Mouse (Mus musculus): ENCODE results near the gene Ubl4b. TPM values are rescaled to one million over a fixed set of nuclear protein-coding genes. Genes with fewer than 3 reads are reported as not detected.

Gene Ubl4b
- polyA plus RNA-seq, 1 experiment from 2014 or later: not detected

DNA sequence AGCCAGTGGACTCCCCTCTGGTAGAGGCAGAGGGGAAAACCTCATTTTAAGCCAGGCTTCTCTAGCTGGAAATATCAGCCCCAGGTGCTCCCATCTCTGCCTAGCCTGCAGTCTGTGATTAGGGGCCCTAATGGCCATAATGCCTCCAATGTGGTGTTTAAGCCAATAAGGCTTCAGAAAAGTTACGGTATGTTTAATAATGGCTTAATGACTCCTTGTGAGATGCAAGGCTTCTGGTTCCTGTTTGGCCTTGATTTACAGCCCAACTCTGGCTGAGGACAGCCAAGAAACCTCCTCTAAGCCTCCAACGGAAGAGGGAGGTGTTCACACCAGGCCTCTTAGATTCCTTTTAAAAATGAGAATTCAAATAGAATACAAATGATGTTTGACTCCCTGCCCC, 38.8 kb upstream of the Ubl4b start:
- Histone ChIP-seq H3K27ac (ENCODE audit: low read length) (no peak overlapping the region), H3K9ac (ENCODE audit: low read length) (no peak overlapping the region), H3K27me3 (ENCODE audit: control insufficient read depth, insufficient read depth, low read length) (peaks cover 72% of the 10 kb centered on the region), H3K4me2 (ENCODE audit: low read depth, low read length) (no peak overlapping the region), H3K9me3 (replicated peaks; ENCODE audit: control insufficient read depth, low read length) (no peaks in the 10 kb centered on the region), H3K4me1 (ENCODE audit: control insufficient read depth, insufficient read depth, low read length) (peaks cover 10% of the 10 kb centered on the region), H3K36me3 (ENCODE audit: control insufficient read depth, insufficient read depth, low read length) (no peaks in the 10 kb centered on the region), H3K4me3 (replicated peaks; ENCODE audit: low read length) (no peak overlapping the region)
- 39% methylated on average over 2 of the region's 2 CpGs for WGBS
- ATAC-seq (ENCODE audit: insufficient read depth, low FRiP score): no peak

DNA sequence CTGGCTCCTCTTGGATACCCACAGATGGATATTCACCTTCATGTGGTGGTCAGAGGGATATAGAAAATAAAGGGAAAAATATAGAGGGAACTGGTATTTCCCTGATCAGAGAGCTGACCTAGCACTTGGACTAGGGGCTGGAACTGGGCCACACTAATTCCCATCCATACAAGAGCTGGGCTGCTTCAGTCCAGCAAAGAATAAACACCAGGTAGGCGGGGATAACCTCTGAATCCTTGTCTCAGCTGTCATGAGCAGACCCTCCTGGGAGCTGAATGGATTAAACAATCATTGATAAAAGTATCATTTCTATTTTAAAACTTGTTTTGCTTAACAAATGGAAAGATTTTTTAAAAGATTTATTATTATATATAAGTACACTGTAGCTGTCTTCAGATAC, 36.7 kb upstream of the Ubl4b start:
- no peak overlapping the region for H3K4me2 ChIP-seq (ENCODE audit: low read depth, low read length)
- no peaks in the 10 kb centered on the region for H3K9me3 ChIP-seq (replicated peaks; ENCODE audit: control insufficient read depth, low read length)
- WGBS: 39% methylated on average over 1 of the region's 1 CpGs
- H3K4me3 ChIP-seq (replicated peaks; ENCODE audit: low read length): no peak overlapping the region
- ATAC-seq (ENCODE audit: insufficient read depth, low FRiP score): no peak
- H3K27me3 ChIP-seq (ENCODE audit: control insufficient read depth, insufficient read depth, low read length): peaks cover 69% of the 10 kb centered on the region
- no peak overlapping the region for H3K27ac ChIP-seq (ENCODE audit: low read length)
- H3K36me3 ChIP-seq (ENCODE audit: control insufficient read depth, insufficient read depth, low read length): no peaks in the 10 kb centered on the region
- H3K4me1 ChIP-seq (ENCODE audit: control insufficient read depth, insufficient read depth, low read length): peaks cover 10% of the 10 kb centered on the region
- no peak overlapping the region for H3K9ac ChIP-seq (ENCODE audit: low read length)

DNA sequence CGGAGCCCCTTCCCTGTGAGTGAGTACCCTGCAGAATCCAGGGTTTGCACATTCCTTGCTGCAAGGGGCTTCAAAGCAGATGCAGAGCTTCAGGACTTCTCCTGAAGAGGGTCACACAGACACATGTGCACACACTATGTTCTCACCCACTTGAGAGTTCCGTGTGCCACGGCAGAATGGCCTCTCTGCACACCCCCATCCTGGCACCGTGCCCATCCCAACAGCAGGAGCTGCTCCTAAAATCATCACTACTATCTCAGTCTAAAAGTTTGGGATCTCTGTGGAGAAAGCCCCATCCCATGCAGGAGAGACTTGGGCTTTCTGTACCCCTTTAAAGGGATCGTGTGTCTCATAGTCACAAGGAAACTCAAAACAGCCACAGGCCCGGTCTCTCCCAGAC, 31.6 kb upstream of the Ubl4b start:
- H3K36me3 ChIP-seq (ENCODE audit: control insufficient read depth, insufficient read depth, low read length): no peaks in the 10 kb centered on the region
- peaks cover 7% of the 10 kb centered on the region; the same call in 1 of the 2 replicates for H3K4me1 ChIP-seq (ENCODE audit: control insufficient read depth, insufficient read depth, low read length)
- H3K27ac ChIP-seq (ENCODE audit: low read length): no peak overlapping the region
- ATAC-seq (ENCODE audit: insufficient read depth, low FRiP score): no peak
- H3K9me3 ChIP-seq (replicated peaks; ENCODE audit: control insufficient read depth, low read length): no peaks in the 10 kb centered on the region
- no peak overlapping the region for H3K9ac ChIP-seq (ENCODE audit: low read length)
- no peak overlapping the region for H3K4me2 ChIP-seq (ENCODE audit: low read depth, low read length)
- WGBS: 68% methylated on average over 6 of the region's 6 CpGs
- H3K4me3 ChIP-seq (replicated peaks; ENCODE audit: low read length): no peak overlapping the region
- peaks cover 65% of the 10 kb centered on the region for H3K27me3 ChIP-seq (ENCODE audit: control insufficient read depth, insufficient read depth, low read length)

DNA sequence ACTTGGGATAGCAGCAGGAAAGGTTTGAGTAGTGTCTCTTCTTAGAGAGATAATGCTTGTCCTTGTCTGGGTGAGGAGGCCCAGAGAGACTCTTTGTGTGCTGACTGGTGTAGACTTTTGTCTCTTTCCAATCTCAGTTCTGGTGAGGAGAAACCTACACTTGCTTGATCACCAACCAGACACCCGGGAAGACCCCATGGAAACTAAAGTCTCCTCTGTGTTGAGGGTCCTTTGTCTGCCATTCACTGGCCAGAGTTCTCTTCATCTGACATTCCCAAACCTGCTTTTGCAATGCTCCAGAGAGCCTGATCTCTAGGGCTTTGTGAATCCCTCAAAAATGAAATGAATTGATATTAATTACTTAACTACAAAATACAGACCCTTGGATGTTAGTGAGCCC, 29.0 kb upstream of the Ubl4b start:
- no peaks in the 10 kb centered on the region for H3K9me3 ChIP-seq (replicated peaks; ENCODE audit: control insufficient read depth, low read length)
- H3K4me3 ChIP-seq (replicated peaks; ENCODE audit: low read length): no peak overlapping the region
- ATAC-seq (ENCODE audit: insufficient read depth, low FRiP score): no peak
- no peaks in the 10 kb centered on the region for H3K36me3 ChIP-seq (ENCODE audit: control insufficient read depth, insufficient read depth, low read length)
- peaks cover 7% of the 10 kb centered on the region; the same call in 1 of the 2 replicates for H3K4me1 ChIP-seq (ENCODE audit: control insufficient read depth, insufficient read depth, low read length)
- H3K27ac ChIP-seq (ENCODE audit: low read length): no peak overlapping the region
- WGBS: 9% methylated on average over 1 of the region's 1 CpGs
- no peak overlapping the region for H3K4me2 ChIP-seq (ENCODE audit: low read depth, low read length)
- peaks cover 66% of the 10 kb centered on the region for H3K27me3 ChIP-seq (ENCODE audit: control insufficient read depth, insufficient read depth, low read length)
- H3K9ac ChIP-seq (ENCODE audit: low read length): no peak overlapping the region

DNA sequence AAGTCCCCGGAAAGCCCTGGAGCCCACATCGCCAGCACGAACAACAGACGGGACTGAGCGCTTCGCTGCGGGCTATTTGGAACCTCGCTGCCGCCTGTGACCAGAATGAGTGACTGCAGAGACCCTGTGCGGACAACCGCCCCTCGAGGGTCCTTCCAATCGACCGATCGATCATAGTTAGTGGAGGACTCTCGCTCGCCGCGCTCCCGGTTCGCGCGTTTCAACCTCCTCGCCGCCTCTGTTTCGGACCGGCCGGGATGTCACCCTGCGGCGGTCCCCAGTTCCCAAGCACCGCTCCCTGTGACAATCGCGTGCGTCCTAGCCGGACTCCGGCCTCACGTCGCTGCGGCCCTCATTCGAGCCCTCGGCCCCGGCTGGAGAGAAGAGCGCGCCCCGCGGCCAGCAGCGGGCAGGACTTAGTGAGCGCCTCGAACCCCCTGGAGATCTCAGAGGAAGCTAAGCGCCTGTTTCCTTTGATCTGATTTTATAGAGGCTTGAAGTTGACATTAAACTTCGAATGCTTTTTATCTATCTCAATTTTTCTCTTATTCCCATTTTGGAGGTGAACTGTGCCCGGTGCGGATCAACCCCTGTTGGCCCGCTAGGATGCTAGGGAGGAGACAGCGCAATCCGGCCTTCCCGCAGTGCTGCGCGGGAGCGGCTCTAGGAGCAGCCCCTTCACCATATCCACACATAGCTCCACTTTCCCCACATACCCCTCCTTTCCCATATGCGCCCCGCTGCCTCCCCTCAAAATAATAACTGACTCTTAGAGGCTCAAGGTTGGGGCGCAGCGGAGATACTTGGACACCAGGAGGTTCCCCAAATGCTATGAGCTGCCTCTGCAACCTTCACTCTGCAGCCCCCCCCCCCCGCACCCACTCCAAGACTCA, 28.2 kb upstream of the Ubl4b start:
- WGBS: 1% methylated on average over 65 of the region's 65 CpGs
- H3K4me2 ChIP-seq (ENCODE audit: low read depth, low read length): peak overlapping the region; percentile 51
- H3K27ac ChIP-seq (ENCODE audit: low read length): no peak overlapping the region
- peaks cover 7% of the 10 kb centered on the region; the same call in 1 of the 2 replicates for H3K4me1 ChIP-seq (ENCODE audit: control insufficient read depth, insufficient read depth, low read length)
- H3K9me3 ChIP-seq (replicated peaks; ENCODE audit: control insufficient read depth, low read length): no peaks in the 10 kb centered on the region
- peak overlapping the region; percentile 35 for H3K4me3 ChIP-seq (replicated peaks; ENCODE audit: low read length)
- no peak overlapping the region for H3K9ac ChIP-seq (ENCODE audit: low read length)
- H3K27me3 ChIP-seq (ENCODE audit: control insufficient read depth, insufficient read depth, low read length): peaks cover 65% of the 10 kb centered on the region
- ATAC-seq (ENCODE audit: insufficient read depth, low FRiP score): no peak
- no peaks in the 10 kb centered on the region for H3K36me3 ChIP-seq (ENCODE audit: control insufficient read depth, insufficient read depth, low read length)

DNA sequence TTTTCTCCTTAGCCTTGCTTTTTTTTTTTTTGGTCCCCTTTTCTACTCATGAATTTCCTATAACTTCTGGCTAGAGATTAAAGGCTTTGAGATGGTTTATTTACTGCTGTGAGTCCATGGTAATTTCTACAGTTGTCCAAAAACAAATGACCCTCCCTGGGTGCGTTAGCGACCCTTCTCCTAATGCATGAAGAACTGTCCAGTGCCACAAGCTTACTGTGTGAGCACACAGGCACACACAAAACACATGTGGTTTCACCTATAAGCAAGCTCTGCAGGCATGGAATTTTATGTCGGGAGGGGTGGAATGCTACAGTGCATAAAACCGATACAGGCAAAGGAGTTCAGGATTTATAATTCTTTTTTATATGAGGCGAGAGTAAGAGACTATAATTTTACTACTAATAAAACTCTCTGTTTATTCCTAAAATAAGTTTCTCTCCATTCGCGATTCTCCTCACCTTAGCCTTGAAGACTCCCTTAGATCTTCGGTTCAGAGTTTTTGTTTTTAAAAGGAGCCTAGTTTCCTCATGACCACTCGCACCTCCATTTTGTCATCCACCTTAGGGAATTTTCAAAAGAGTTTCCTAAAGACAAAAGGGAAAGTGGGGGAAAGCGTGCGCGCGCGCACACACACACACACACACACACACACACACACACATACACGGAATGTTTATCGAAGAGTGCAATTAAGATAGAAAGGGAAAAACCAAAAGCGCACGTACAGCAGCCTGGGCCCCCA, 27.4 kb upstream of the Ubl4b start:
- Histone ChIP-seq H3K9ac (ENCODE audit: low read length) (no peak overlapping the region), H3K27ac (ENCODE audit: low read length) (no peak overlapping the region), H3K4me2 (ENCODE audit: low read depth, low read length) (peak overlapping the region; percentile 51), H3K27me3 (ENCODE audit: control insufficient read depth, insufficient read depth, low read length) (peaks cover 59% of the 10 kb centered on the region), H3K4me3 (replicated peaks; ENCODE audit: low read length) (peak overlapping the region; percentile 35), H3K9me3 (replicated peaks; ENCODE audit: control insufficient read depth, low read length) (no peaks in the 10 kb centered on the region), H3K36me3 (ENCODE audit: control insufficient read depth, insufficient read depth, low read length) (no peaks in the 10 kb centered on the region), H3K4me1 (ENCODE audit: control insufficient read depth, insufficient read depth, low read length) (peaks cover 7% of the 10 kb centered on the region; the same call in 1 of the 2 replicates)
- WGBS: 4% methylated on average over 18 of the region's 18 CpGs
- ATAC-seq (ENCODE audit: insufficient read depth, low FRiP score): no peak

DNA sequence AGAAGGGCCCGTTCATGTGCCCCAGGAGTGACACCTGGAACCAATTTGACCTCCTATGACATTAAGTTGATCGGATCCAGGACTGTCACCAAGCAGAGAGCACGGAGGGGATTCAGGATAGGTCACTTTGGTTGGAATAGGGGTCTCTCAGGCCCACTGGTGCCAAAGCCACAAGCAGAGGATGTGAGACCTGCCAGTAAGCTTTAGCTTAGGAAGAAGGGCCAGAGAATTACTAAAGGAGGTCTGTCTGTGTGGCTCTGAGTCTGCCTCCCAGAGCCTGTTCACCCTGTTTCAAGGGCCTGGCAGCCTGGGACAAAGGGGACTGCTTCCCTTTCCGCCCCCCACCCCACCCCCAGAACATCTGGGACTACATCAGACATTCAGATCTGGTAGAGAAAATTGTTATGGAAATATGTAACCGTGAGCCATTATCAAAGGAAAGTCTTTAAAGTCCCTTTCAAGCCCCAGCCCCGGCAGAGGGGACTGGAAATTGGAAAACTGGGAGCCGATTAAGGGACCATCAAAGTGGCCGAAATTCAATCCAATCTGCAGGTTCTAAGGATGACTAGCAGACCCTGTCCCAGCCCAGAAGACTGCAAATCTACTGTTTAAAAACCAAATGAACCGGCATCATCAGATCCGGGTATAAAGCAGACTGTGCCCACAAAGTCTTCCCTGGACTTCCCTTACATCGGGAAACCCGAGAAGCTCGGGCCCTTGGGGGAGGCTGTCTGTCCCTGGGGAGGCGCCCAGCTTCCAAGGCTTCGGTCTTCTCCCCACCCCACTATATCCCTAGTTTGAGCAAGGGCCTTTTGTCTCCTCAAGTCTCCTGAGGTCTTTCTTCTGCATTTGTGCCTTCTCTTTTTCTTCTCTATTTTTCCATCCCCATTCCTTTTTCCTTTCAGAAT, 26.5 kb upstream of the Ubl4b start:
- no peak for ATAC-seq (ENCODE audit: insufficient read depth, low FRiP score)
- H3K27me3 ChIP-seq (ENCODE audit: control insufficient read depth, insufficient read depth, low read length): peaks cover 51% of the 10 kb centered on the region
- WGBS: 8% methylated on average over 15 of the region's 15 CpGs
- H3K27ac ChIP-seq (ENCODE audit: low read length): no peak overlapping the region
- H3K4me3 ChIP-seq (replicated peaks; ENCODE audit: low read length): no peak overlapping the region
- no peaks in the 10 kb centered on the region for H3K36me3 ChIP-seq (ENCODE audit: control insufficient read depth, insufficient read depth, low read length)
- H3K4me2 ChIP-seq (ENCODE audit: low read depth, low read length): no peak overlapping the region
- peaks cover 7% of the 10 kb centered on the region; the same call in 1 of the 2 replicates for H3K4me1 ChIP-seq (ENCODE audit: control insufficient read depth, insufficient read depth, low read length)
- H3K9ac ChIP-seq (ENCODE audit: low read length): no peak overlapping the region
- H3K9me3 ChIP-seq (replicated peaks; ENCODE audit: control insufficient read depth, low read length): no peaks in the 10 kb centered on the region

DNA sequence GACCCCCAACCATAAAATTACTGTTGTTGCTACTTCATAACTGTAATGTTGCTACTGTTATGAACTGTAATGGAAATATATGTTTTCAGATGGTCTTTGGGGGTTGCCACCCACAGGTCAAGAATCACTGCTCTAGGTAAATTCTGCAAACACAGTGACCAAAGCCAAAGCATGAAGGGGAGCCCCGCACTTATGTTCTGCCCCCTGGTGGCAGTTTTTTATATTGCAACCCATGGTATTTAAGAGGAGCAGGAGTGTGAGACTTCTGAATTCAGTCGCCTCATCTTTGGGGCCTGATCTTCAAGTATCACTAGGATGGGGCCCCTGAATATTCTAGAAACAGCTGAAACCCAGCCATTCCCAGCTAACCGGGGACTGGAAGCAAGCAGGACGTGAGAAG, 24.6 kb upstream of the Ubl4b start:
- H3K27ac ChIP-seq (ENCODE audit: low read length): no peak overlapping the region
- no peak overlapping the region for H3K4me3 ChIP-seq (replicated peaks; ENCODE audit: low read length)
- no peaks in the 10 kb centered on the region for H3K9me3 ChIP-seq (replicated peaks; ENCODE audit: control insufficient read depth, low read length)
- 6% methylated on average over 4 of the region's 4 CpGs for WGBS
- H3K36me3 ChIP-seq (ENCODE audit: control insufficient read depth, insufficient read depth, low read length): no peaks in the 10 kb centered on the region
- peaks cover 32% of the 10 kb centered on the region for H3K27me3 ChIP-seq (ENCODE audit: control insufficient read depth, insufficient read depth, low read length)
- H3K4me2 ChIP-seq (ENCODE audit: low read depth, low read length): no peak overlapping the region
- no peak for ATAC-seq (ENCODE audit: insufficient read depth, low FRiP score)
- no peak overlapping the region for H3K9ac ChIP-seq (ENCODE audit: low read length)
- peaks cover 7% of the 10 kb centered on the region; the same call in 1 of the 2 replicates for H3K4me1 ChIP-seq (ENCODE audit: control insufficient read depth, insufficient read depth, low read length)

Data from stomach, embryonic 16.5 days (tissue).